Mouse (Mus musculus) forelimb bud, embryonic 11.5 days (tissue): ENCODE measurements around the gene Wdr31.

ENCODE experiments used
- DNase-seq: peaks from one replicate; pipeline ENCODE4 v3.0.0-alpha.2; 2012; ENCODE audit warnings: low read depth, low spot score

Gene Wdr31

GRCm38 (mm10) chr4:62470598-62471051, at the start of gene Wdr31:
Gene Wdr31, minus strand, starts transcription at chr4:62470896.
- peak; percentile 79 for DNase-seq

GRCm38 (mm10) chr4:62519849-62520233, 49.1 kb upstream of the Wdr31 start, which contains the start of gene Alad:
Gene Alad, minus strand, starts transcription at chr4:62519918.
- peak; percentile 89 for DNase-seq

- DNase-seq = no peak
These were observed 48.6 kb upstream of the Wdr31 start for GRCm38 (mm10) chr4:62519122-62519848.

- no peak for DNase-seq
These were observed 47.9 kb upstream of the Wdr31 start for GRCm38 (mm10) chr4:62518416-62519121.

GRCm38 (mm10) chr4:62517538-62518415, 47.1 kb upstream of the Wdr31 start:
- no peak for DNase-seq

GRCm38 (mm10) chr4:62517046-62517445, 46.4 kb upstream of the Wdr31 start:
- no peak for DNase-seq

- DNase-seq = no peak
These were observed 45.9 kb upstream of the Wdr31 start for GRCm38 (mm10) chr4:62516579-62516978.

GRCm38 (mm10) chr4:62516079-62516478, 45.4 kb upstream of the Wdr31 start:
- no peak for DNase-seq

GRCm38 (mm10) chr4:62515490-62515889, 44.8 kb upstream of the Wdr31 start:
- no peak for DNase-seq

GRCm38 (mm10) chr4:62514995-62515394, 44.3 kb upstream of the Wdr31 start:
- DNase-seq = no peak

GRCm38 (mm10) chr4:62513998-62514506, 43.4 kb upstream of the Wdr31 start:
- DNase-seq = no peak

- no peak for DNase-seq
These were observed 39.2 kb upstream of the Wdr31 start for GRCm38 (mm10) chr4:62509946-62510345.

GRCm38 (mm10) chr4:62508839-62509238, 38.1 kb upstream of the Wdr31 start:
- no peak for DNase-seq

- no peak for DNase-seq
These were observed 36.1 kb upstream of the Wdr31 start for GRCm38 (mm10) chr4:62506798-62507197.

GRCm38 (mm10) chr4:62505991-62506390, 35.3 kb upstream of the Wdr31 start:
- DNase-seq = no peak

- DNase-seq = no peak
These were observed 32.8 kb upstream of the Wdr31 start, which contains the start of gene Hdhd3 for GRCm38 (mm10) chr4:62503374-62503970. Gene Hdhd3, minus strand, starts transcription at chr4:62503467.

- no peak for DNase-seq
These were observed 32.3 kb upstream of the Wdr31 start for GRCm38 (mm10) chr4:62502969-62503368.

- peak; percentile 93 for DNase-seq
These were observed 31.5 kb upstream of the Wdr31 start for GRCm38 (mm10) chr4:62501964-62502732.

GRCm38 (mm10) chr4:62501534-62501933, 30.8 kb upstream of the Wdr31 start:
- DNase-seq = no peak

- DNase-seq = no peak
These were observed 30.1 kb upstream of the Wdr31 start for GRCm38 (mm10) chr4:62500799-62501198.
